Mouse (Mus musculus) thymus, postnatal 14 days (tissue): ENCODE measurements around the gene Hck.

Experiments used
- DNase-seq: peaks from one replicate; pipeline ENCODE4 v3.0.0; 2021

Gene Hck

DNA sequence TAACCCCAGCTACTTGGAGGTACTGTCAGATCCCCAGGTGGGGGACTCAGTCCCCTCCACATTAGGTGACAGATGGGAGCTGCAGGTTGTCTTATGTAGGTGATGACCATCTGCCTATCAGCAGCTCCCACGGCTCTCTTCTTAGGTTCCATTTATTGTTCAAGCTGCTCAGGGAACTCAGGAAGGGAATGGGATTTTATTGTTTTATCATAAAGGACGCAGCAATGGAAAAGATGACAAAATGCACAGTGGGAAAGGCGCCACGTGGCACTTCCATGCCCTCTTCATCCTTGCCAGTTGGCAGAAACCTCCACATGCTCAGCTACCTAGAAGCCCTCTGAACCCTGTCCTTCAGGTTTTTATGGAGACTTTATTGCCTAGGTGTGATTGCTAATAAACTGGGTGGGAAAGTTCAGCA lies 44.8 kb downstream of the Hck start:
- DNase-seq = no peak

DNA sequence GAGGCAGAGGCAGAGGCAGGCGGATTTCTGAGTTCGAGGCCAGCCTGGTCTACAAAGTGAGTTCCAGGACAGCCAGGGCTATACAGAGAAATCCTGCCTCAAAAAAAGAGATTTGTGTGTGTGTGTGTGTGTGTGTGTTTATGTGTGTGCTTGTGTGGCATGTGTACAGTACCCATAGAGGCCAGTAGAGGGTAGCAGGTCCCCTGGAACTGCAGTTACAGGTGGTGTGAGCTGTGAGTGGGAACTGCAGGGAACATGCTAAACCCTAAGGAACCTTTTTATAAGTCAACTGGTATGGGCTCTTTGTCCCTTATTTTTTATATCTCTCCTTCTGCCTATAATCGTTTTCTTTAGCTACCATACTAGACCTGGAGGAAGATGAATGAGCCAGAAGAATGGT lies 49.0 kb downstream of the Hck start:
- peak; percentile 43 for DNase-seq

DNA sequence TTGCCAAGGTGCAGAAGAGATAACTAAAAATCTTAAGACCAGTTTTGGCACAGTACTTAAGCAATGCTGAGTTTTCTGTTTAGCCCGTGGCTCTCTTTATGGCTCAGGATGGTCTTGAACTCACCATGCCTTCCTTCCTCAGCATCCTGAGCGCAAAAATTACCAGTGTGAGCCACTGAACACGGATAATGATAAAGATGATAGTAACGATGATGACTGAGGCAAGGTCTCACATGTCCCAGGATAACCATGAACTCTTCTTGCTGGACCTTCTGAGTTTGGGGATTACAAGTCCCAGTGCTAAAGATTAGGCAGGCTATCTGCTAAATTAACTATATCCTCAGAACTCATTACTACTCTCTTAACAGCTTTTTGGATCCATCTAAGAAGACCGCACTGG lies 51.9 kb downstream of the Hck start:
- DNase-seq = no peak

GRCm38 (mm10) chr2:153160844-153161683 lies 52.8 kb downstream of the Hck start, which contains the start of gene Tm9sf4:
Gene Tm9sf4, plus strand, starts transcription at chr2:153161303.
- peak; percentile 90 for DNase-seq

GRCm38 (mm10) chr2:153161684-153162080 lies 53.4 kb downstream of the Hck start:
- DNase-seq = no peak

GRCm38 (mm10) chr2:153167136-153167535 lies 58.9 kb downstream of the Hck start:
- no peak for DNase-seq

DNA sequence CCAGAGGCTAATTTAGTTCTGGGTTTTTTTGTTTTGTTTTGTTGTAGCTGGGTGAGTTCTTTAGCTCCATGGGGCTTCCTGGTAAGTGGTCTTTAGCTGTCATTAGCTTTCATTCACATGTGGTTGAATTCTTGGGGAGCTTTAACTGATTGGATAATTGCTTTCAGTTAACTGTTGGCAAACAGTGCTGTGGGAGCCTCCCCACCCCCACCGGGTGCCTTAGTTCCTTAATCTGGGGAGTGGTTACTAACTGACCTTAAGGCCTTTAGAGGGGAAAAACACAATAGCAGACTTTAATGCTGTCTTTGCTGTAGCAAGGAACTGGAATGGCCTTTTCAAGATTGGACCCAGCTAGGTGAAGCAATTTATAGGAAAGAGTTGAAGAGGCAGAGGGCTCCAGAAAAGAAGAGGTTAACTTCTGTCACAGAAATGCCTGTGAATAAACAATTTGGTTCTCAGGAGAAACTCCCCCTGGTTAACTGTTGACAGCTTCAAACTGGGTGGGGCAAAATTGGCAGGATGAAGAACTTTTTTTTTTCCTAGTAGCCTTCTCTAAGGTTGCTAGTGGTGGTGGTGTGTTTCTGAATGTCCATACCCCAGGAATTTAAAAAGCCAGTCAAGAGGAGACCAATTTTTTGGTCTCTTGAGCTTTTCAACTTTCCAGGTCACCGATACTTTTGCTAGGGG lies 60.0 kb downstream of the Hck start:
- no peak for DNase-seq

- DNase-seq = no peak
These were observed 62.4 kb downstream of the Hck start for GRCm38 (mm10) chr2:153170490-153171224.

DNA sequence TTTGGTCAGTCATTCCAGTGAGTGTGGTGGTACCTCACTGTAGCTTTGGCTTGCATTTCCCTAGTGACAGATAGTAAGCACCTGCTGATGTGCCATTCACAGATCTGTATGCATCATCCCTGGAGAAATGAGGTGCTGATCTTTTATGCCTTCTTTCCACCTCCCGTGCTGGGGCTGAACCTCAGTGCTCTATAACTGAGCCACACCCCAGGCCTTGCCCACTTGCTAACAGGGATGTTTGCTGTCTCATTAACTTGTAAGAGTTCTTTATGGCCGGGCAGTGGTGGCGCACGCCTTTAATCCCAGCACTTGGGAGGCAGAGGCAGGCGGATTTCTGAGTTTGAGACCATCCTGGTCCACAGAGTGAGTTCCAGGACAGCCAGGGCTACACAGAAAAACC lies 63.7 kb downstream of the Hck start:
- DNase-seq = no peak

- DNase-seq = no peak
These were observed 67.8 kb downstream of the Hck start for GRCm38 (mm10) chr2:153175995-153176570.

- no peak for DNase-seq
These were observed 68.9 kb downstream of the Hck start for GRCm38 (mm10) chr2:153177188-153177587.

DNA sequence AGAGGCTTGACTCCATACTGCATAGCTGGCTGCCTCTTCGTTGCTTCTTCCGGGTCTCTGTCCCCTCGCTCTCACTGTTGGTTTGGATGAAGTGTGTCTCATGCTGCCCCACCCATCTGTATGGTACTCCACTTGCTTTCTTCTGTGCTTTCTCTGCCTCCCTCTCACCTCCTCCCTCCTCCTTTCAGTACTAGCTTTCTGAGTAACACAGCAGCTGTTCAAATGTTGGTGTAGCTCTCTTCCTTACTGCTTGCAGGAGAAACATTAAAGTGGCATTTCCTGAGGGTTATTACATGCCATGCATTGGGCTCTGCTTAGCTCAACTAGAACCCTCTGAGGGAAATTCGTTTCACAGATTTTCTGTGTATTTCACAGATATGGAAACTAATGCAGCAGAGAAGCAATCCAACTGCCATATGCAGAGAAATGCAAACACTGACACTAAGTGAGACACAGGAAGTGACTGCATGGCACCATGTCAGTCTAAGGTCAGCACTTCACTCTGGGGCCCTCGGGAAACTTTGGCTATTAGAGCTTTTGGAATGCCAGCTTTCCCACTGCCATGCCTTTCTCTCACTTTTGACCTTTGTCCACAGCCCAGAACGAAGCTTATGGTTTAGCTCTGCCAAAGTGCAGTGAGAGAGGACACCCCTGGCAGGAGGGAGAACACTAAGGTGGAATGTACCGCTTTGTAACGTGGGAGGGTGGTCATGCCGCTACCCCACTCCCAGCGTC lies 71.0 kb downstream of the Hck start:
- no peak for DNase-seq

DNA sequence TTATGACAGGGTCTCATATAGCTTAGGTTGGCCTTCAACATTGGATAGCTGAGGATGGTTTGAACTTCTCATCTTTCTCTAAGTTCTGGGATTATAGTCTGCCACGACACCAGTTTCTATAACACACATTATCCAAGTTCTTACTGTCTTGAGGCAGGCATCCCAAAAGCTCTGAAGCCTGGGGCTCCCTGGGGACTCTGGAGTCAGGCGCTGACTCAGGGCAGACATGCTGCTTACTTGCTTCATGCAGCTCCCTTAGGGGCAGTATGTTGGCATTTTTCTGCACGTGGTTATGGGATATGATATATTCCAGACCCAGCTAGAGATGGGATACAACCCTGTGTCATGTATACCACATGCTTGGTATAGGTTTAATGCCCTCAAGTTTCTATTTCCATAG lies 71.7 kb downstream of the Hck start:
- no peak for DNase-seq

DNA sequence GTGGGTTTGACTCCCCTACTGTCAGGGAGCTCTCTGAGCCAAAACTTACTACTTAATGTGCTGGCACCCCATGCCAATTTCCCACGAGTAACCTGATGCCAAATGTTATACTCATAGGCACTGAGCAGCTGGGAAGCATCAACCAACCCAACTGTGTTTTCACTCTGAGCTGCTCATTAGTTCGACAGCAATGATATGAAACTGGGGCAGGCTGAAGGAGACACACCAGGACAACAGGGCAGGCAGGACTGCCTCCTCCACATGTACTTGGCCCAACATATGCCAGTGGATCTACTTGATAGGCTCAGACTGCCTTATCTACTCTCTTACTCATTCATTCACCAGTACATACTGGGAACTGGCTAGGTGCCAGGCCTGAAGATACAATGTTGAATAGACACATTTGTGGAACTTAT lies 77.9 kb downstream of the Hck start:
- no peak for DNase-seq

DNA sequence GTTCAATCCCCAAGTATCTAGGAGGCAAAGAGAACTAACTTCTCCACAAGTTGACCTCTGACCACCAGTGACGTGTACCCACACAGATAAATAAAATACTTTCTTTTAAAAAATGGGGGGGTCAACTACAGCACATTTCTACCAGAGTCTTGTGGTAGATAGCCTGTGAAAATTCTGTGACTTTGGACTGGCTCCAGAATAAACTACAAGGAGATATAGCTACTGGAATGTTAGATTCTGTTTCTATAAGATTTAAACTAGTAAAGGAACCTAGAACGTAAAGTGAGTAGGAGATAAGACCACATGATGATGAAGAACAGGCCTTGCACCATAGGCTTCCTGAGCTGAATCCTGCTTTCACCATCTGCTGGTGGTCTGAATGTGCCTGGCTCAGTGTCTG lies 79.6 kb downstream of the Hck start:
- no peak for DNase-seq

- DNase-seq = no peak
These were observed 83.0 kb downstream of the Hck start for GRCm38 (mm10) chr2:153191242-153191641.

DNA sequence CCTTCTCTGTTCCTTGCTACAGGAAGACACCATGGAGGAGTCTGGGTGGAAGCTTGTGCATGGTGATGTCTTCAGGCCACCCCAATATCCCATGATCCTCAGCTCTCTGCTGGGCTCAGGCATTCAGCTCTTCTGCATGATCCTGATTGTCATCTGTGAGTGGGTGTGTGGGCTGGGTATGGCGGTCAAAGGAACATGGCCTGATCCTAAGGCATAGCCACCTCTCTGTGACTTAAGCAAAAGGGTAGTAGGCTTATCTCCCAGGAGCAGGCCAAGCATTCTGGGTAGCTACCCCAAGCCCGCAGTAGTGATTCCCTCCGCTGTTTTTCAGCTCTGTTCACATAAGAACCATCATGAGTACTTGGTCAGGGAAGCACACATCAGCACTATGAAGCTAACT lies 86.0 kb downstream of the Hck start:
- no peak for DNase-seq

- DNase-seq = no peak
These were observed 90.2 kb downstream of the Hck start for GRCm38 (mm10) chr2:153198485-153198884.

- DNase-seq = no peak
These were observed 90.8 kb downstream of the Hck start for GRCm38 (mm10) chr2:153199114-153199513.
